14 mouse cellular contexts compared by ENCODE assay signal in genomic region chr5:36891793-36892470, GRCm38 (mm10).
DNase-seq lines count a peak whose midpoint lies in the region.
"Had no signal": no experiment of that assay in that cellular context is flagged by ENCODE, and none has a peak within 500 bp of the region (broad histone marks: within the 10 kb centered on the region; RNA-seq: fewer than 3 reads in every experiment).

No protein-coding gene starts in this region.

- DNase-seq in layer of hippocampus, adult 11-12 months (ENCODE audit: low spot score), result peak; percentile 63
- no peak for DNase-seq in layer of hippocampus, adult 9-11 months
- DNase-seq in MN1 (ENCODE audit: low spot score), result peak; percentile 48
- DNase-seq in brain, adult 2 months (ENCODE audit: low read depth, low spot score), result peak; percentile 87
- DNase-seq in cerebellum, postnatal 36 days, result peak; percentile 65 to 76
- no peak for DNase-seq in right cerebral cortex, postnatal 36 days (ENCODE audit: low spot score in 2 of 2)
- DNase-seq in heart, adult 9 months (ENCODE audit: low spot score in 2 of 2), result no peak
- DNase-seq: forebrain, postnatal 0 days; gastrocnemius, postnatal 36 days; heart, postnatal 10 days; lung, adult 2 months; lung, postnatal 36 days; right cerebral cortex, adult 18-20 months; thymus, postnatal 14 days had no signal

Comparison
In these comparisons a context has a peak if more than half of its experiments do, and no peak if none do; other contexts are left out.
1. DNase-seq: peak in layer of hippocampus, adult 11-12 months (single experiment), MN1 (single experiment), brain, adult 2 months (single experiment) and cerebellum, postnatal 36 days (2 of 2); none in layer of hippocampus, adult 9-11 months (single experiment), right cerebral cortex, postnatal 36 days (0 of 2) and heart, adult 9 months (0 of 2).